In genomic region chr6:116423664-116424063, GRCm38 (mm10) we compare ENCODE assay signal across 10 mouse cellular contexts. TPM values are rescaled to one million over a fixed set of nuclear protein-coding genes. Genes with fewer than 3 reads are reported as not detected.
A peak's percentile ranks its signal among the peaks of the same experiment; 100 is the strongest.
DNase-seq lines count a peak whose midpoint lies in the region; ATAC-seq and TF ChIP-seq lines count a peak whose summit lies in the region.
"Had no signal": no experiment of that assay in that cellular context is flagged by ENCODE, and none has a peak within 500 bp of the region (broad histone marks: within the 10 kb centered on the region; RNA-seq: fewer than 3 reads in every experiment).

No protein-coding gene starts in this region.

- H3K9ac ChIP-seq in midbrain, postnatal 0 days (replicated peaks; ENCODE audit: low read length, poor library complexity, severe bottlenecking): no peak overlapping the region
- no peak overlapping the region for H3K9ac ChIP-seq in midbrain, embryonic 15.5 days
- H3K9ac ChIP-seq: hindbrain, embryonic 15.5 days; lung, embryonic 15.5 days had no signal

- no peaks in the 10 kb centered on the region for H3K36me3 ChIP-seq in midbrain, postnatal 0 days (ENCODE audit: insufficient read depth, low read length)
- no peaks in the 10 kb centered on the region for H3K36me3 ChIP-seq in midbrain, embryonic 15.5 days (replicated peaks)
- H3K36me3 ChIP-seq: hindbrain, embryonic 15.5 days; lung, embryonic 15.5 days had no signal

- no peaks in the 10 kb centered on the region for H3K9me3 ChIP-seq in midbrain, postnatal 0 days (ENCODE audit: low read length)
- no peaks in the 10 kb centered on the region for H3K9me3 ChIP-seq in midbrain, embryonic 15.5 days
- H3K9me3 ChIP-seq: hindbrain, embryonic 15.5 days; lung, embryonic 15.5 days had no signal

- no peaks in the 10 kb centered on the region for H3K4me1 ChIP-seq in midbrain, postnatal 0 days (ENCODE audit: insufficient read depth, low read length)
- H3K4me1 ChIP-seq in midbrain, embryonic 15.5 days: no peaks in the 10 kb centered on the region
- H3K4me1 ChIP-seq: lung, embryonic 15.5 days had no signal

- TF ChIP-seq POLR2A in brain, embryonic 14.5 days (IDR thresholded peaks at IDR 0.05; ENCODE audit: borderline replicate concordance, extremely low read depth, insufficient read depth, insufficient read length, poor library complexity, severe bottlenecking): no peak

- H3K4me2 ChIP-seq in midbrain, postnatal 0 days (ENCODE audit: low read depth, low read length, poor library complexity, severe bottlenecking): no peak overlapping the region
- H3K4me2 ChIP-seq in midbrain, embryonic 15.5 days: no peak overlapping the region
- H3K4me2 ChIP-seq: hindbrain, embryonic 15.5 days; lung, embryonic 15.5 days had no signal

- H3K27ac ChIP-seq in gastrocnemius, adult 2 months: no peak overlapping the region
- no peak overlapping the region for H3K27ac ChIP-seq in midbrain, postnatal 0 days (ENCODE audit: low read depth, low read length)
- no peak overlapping the region for H3K27ac ChIP-seq in midbrain, embryonic 15.5 days
- H3K27ac ChIP-seq: hindbrain, embryonic 15.5 days; lung, embryonic 15.5 days had no signal

- intact Hi-C loops in gastrocnemius, adult 2 months (cut with DNase I): loop anchor here (5.0 kb wide), 1 partner anchor 161 kb away; the partner anchor contains the start of gene Zfand4
- intact Hi-C loops in gastrocnemius, postnatal 36 days (cut with DNase I): loop anchor here (5.0 kb wide), 1 partner anchor 141 kb away; no protein-coding TSS in a partner anchor

- ATAC-seq in midbrain, postnatal 0 days (ENCODE audit: low FRiP score): peak; percentile 62; the same call in 1 of the 2 replicates
- ATAC-seq in midbrain, embryonic 15.5 days (replicated peaks): no peak
- ATAC-seq in megakaryocyte, adult 5-6 weeks (ENCODE audit: poor library complexity, severe bottlenecking): peak; percentile 66

- peak; percentile 53 for TF ChIP-seq CTCF in gastrocnemius, adult 2 months (IDR thresholded peaks at IDR 0.05)
- TF ChIP-seq CTCF in midbrain, postnatal 0 days (IDR thresholded peaks at IDR 0.05): peak; percentile 72
- TF ChIP-seq CTCF in brain, embryonic 14.5 days (IDR thresholded peaks at IDR 0.05; ENCODE audit: borderline replicate concordance, extremely low read depth, insufficient read depth, insufficient read length): peak; percentile 43; the same call in 1 of the 2 replicates

- no peaks in the 10 kb centered on the region for H3K27me3 ChIP-seq in midbrain, postnatal 0 days (ENCODE audit: insufficient read depth, low read length)
- H3K27me3 ChIP-seq in midbrain, embryonic 15.5 days (replicated peaks): no peaks in the 10 kb centered on the region
- H3K27me3 ChIP-seq: hindbrain, embryonic 15.5 days; lung, embryonic 15.5 days had no signal

- DNase-seq in gastrocnemius, adult 2 months: no peak
- DNase-seq in gastrocnemius, postnatal 36 days: no peak
- peak; percentile 56 for DNase-seq in midbrain, postnatal 0 days (ENCODE audit: low spot score)
- peak; percentile 47 for DNase-seq in brain, embryonic 14.5 days (ENCODE audit: low read depth)
- no peak for DNase-seq in ovary, postnatal 14 days (ENCODE audit: low spot score)
- DNase-seq in B cell, adult 2 months: no peak

- 69% methylated on average over 2 of the region's 2 CpGs for WGBS in midbrain, postnatal 0 days
- 64% methylated on average over 2 of the region's 2 CpGs for WGBS in midbrain, embryonic 15.5 days

- no peak overlapping the region for H3K4me3 ChIP-seq in gastrocnemius, adult 2 months
- H3K4me3 ChIP-seq in midbrain, postnatal 0 days (ENCODE audit: low read depth, low read length): no peak overlapping the region
- no peak overlapping the region for H3K4me3 ChIP-seq in midbrain, embryonic 15.5 days
- H3K4me3 ChIP-seq: hindbrain, embryonic 15.5 days; lung, embryonic 15.5 days had no signal

RNA-seq across cellular contexts. Expression of gene Alox5, which starts 37.3 kb away (rescaled TPM):
- 1 to 10 TPM in 1 of 2 experiments, under 1 TPM in 1; 0.82 to 1.0 TPM for total RNA-seq in gastrocnemius, adult 2 months (2021)
- under 1 TPM; 0.64 to 0.66 TPM for total RNA-seq in gastrocnemius, postnatal 36 days (2021)
- total RNA-seq in midbrain, postnatal 0 days (2014; rRNA removed): 0.57 and 1.6 TPM in 2 replicates
- 0.48 and 0.74 TPM in 2 replicates for polyA plus RNA-seq in midbrain, postnatal 0 days (2015; fragmentation: Nextera tagmentation; extraction: Ambion mirVana)
- polyA plus RNA-seq in midbrain, embryonic 15.5 days (2015; fragmentation: Nextera tagmentation; extraction: Ambion mirVana): 0.30 and 0.79 TPM in 2 replicates
- polyA plus RNA-seq in brain, embryonic 14.5 days (2012; rRNA removed): 0.33 and 0.46 TPM in 2 replicates
- 53.8 and 58.6 TPM in 2 replicates for total RNA-seq in megakaryocyte, adult 5-6 weeks (2015)
- total RNA-seq in megakaryocyte, adult 5-6 weeks (2017): 55.0 and 61.5 TPM in 2 replicates

Comparison
In these comparisons a context has a peak if more than half of its experiments do, and no peak if none do; other contexts are left out.
1. DNase-seq: peak in midbrain, postnatal 0 days (single experiment) and brain, embryonic 14.5 days (single experiment); none in gastrocnemius, adult 2 months (single experiment), gastrocnemius, postnatal 36 days (0 of 2), ovary, postnatal 14 days (single experiment) and B cell, adult 2 months (0 of 2).
2. RNA of gene Alox5, which starts 37.3 kb away (total RNA-seq): 53.8 to 61.5 TPM in megakaryocyte, adult 5-6 weeks; 0.57 to 1.6 TPM in midbrain, postnatal 0 days, 0.82 to 1.0 TPM in gastrocnemius, adult 2 months and 0.64 to 0.66 TPM in gastrocnemius, postnatal 36 days; every median in the first group is over 10 times any median in the second.
3. Peak in every context shown above with its lines, with median percentiles within 50 percentile points of each other: CTCF ChIP-seq.